Mouse (Mus musculus): ENCODE data around the gene Tnfsf14.
A peak's percentile ranks its signal among the peaks of the same experiment; 100 is the strongest.

Tnfsf14 gene

DNA sequence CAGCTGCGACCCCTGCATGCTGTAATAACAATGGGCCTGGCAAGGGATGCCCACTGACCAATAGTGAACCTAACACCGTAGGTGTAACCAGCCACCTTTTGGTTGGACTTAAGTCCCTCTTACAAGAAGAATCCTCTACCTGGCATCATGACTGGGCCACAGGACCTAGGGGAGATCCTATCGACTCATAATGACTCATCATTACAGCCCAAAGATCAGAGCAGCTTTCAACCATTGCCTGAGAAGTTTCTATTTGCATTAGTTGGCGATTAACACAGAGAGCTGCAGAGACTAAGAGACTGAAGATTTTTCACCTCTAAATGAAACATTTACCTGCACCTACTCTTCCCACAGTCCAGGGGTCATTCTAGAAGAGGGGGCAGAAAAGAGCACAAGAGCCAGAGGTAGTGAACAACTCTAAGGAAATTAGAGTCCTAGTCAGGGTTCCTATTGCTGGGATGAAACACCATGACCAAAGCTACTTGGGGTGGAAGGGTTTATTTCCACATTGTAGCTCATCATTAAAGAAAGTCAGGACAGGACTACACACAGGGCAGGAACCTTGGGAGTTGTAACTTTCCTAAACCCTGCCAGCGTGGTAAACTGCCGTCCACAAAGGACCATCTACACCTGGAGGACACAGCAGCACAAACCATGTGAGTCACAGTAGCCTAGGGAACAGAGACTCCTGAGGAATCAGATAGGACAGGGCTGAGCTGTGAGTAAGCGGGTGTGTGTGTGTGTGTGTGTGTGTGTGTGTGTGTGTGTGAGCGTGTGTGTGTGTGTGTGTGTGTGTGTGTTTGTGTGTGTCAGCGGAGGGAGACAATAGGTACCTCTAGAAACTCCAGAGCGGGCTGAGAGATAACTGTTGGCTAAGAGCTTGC, 8.1 kb upstream of the Tnfsf14 start:
- no peak for DNase-seq (ENCODE audit: low spot score)

DNA sequence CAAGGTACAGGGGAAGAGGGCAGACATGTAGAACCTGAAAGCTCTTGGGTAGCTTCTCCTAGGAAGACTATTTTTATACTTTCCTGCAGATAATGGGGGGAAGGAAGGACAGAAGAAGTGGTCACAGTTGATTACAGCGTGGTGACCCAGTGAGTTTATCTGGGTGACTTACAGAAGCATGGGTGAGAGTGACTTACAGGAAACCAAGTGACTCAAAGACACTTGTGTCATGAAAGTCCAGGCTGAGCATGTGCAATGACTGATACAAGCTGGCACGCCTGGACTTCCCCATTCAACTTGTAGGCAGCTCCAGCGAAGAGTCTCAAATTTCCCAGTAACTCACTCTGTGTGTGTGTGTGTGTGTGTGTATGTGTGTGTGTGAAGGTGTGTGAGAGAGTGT, 4.3 kb upstream of the Tnfsf14 start:
- DNase-seq (ENCODE audit: low spot score): no peak

DNA sequence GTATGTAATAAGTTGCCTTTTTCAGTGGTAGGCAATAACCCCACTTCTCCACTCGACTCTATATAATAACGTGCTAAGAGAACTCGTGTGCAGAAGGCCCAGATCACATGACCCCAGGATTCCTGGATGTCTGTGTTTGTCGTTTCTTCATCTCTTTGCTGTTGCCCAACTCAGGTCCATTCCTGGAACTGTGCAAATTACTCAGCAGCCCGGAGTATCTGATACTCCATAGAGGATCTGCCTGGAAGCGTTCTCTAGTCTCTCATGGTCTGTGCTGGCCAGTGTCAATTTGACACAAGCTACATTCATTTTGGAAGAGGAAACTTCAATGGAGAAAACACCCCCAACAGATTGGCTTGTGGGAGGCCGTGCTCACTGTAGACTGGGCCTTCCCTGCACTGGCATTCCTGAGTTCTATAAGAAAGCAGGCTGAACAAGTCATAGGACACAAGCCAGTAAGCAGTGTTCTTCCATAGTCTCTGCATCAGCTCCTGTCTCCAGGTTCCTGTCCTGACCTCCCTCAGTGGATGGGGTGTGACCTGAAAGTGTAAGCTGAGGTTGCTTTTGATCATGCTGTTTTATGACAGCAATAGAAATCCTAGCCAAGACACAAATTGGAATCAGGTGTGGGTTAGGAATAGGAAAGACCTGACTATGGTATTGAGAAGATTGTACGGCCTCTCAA, 1.5 kb upstream of the Tnfsf14 start:
- DNase-seq (ENCODE audit: low spot score): no peak

DNA sequence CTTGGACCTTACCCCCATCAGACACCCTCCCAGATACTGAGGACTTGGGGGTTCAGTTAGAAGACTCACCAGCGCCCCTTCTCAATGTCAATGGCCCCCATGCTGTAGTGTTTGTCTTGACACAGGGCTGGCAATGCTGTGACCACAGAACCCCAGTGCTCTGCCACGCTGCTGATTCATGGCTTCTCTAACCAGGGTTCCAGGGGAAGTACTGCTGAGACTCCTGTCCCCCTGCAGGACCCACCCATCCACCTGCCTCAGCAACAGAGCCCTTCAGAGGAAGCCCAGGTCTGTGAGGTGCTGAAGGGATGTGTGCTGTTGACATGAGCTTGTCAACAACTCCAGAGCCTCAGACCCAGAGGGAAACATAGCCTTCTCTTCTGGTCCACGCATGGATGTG, 794 bp upstream of the Tnfsf14 start:
- no peak for DNase-seq (ENCODE audit: low spot score)

DNA sequence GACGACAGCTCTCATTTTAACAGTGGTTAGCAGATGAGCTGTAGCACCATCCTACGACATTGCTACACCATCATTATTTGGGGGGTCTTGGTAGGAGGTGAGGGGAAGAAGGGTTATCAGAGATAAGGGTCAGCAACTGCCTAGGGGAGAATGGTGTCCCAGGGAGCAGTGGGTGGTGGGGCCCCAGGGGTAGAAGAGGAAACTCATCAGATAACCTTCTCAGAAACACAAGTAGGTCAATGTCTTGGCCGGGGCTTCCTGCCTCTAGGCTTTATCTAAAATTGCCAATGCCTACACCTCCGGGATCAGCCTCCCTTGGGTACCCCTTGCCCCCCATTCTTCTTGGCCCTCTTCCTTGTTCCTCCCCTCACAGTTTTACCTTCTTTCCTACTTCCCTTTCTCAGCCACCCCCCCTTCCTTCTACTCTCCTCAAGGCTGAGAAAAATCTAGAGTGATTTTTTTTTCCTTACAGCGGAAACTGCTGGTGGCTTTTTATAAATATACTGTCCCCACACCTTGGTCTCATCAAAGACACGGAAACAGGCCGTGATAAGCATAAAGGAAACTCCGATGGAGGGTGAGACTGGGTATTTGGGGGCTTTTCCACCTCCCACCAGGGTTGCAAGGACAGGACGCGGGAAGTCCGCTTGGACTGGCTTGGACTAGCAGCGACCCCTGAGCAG, 5.3 kb downstream of the Tnfsf14 start:
- no peak for DNase-seq (ENCODE audit: low spot score)

DNA sequence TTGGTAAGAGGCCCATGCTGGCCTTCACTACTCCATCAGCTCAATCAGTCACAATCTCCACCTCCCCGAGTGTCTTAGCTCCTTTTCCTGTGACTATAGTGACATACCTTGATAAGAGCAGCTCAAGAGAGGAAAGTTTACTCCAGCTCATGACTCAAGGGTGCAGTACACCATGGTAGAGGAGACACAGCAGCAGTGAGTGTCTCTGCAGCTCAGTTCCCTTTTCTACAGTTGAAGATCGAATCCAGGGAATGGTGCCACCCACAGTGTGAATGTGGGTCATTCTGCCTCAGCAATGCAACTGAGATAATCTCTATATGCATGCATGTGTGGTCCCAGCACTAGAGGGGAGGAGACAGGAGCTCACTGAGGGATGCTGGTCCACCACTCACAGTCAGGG, 8.3 kb downstream of the Tnfsf14 start:
- no peak for DNase-seq (ENCODE audit: low spot score)

DNA sequence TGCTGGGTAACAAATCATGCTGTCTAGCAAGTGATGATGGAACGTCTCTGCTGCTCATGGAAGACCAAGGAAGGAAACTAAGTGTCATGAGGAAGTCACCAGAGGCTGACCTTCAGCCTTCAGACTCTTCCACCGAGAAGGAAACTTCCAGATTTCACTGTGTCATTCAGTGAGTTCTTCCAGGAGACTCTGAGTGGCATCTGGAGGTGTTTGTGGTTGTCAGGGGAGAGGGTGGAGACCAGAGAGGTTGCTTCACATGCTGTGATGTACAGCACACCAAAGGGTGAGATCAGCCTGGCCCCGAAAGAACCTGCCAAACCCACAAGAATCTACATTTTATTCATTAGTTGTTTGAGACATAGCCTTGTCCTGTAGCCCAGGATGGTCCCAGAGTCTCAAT, 11.1 kb downstream of the Tnfsf14 start:
- DNase-seq (ENCODE audit: low spot score): no peak

DNA sequence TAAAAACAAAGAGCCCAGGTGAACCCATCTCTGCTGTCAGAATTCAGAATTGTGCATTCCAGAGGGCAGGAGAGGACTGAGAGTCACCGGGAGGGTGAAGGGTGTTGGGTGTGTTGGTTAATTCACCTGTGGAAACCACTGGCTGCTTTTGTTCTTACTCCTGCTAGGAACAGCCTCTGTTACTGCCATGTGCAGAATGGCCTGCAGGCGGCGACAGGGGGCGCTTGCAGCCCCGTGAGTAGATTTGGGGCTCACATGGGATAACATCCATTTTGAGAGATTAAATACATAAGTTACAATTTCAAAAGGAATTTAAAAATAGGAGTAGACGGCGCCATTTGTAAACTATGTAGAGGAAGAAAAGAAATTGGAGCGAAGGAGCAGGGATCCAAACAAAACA, 13.6 kb downstream of the Tnfsf14 start:
- no peak for DNase-seq (ENCODE audit: low spot score)

DNA sequence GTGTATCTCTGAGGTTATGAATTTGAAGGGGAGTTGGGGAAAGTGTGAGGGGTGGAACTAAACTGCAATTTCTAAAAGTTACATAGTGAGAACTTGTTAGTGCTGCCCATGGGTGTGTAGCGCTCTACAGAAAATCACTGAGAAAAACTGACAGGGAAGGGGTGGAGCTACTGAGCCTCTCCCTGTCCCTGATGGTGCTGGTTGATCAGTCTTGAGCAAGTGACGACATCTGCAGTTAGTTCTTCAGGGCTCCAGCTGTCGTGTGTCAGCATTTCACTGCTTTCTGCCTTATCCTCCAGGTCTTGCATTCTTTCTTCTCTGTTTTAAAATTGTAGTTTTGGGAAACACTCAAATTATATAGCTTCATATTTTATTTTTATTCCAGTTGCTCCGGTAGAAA, 20.6 kb downstream of the Tnfsf14 start:
- no peak for DNase-seq (ENCODE audit: low spot score)

DNA sequence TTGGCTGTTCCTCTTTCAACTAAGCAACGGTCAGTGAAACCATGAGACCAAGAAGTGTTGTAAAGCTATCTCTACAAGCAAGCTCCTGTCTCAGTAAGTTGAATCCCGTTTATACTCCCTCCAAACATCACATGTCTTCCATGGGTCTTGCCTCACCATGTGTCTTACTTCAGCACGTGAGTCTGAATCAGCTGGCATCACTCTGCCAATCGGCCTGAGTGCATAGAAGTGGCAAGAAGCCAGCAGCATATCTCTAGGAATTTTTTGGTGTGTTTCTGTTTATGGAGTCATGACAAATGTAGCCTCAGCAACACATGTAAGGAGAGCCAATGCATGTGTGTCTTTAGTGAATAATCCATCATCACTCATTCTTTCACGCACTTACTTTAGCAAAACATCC, 21.6 kb downstream of the Tnfsf14 start:
- no peak for DNase-seq (ENCODE audit: low spot score)

DNA sequence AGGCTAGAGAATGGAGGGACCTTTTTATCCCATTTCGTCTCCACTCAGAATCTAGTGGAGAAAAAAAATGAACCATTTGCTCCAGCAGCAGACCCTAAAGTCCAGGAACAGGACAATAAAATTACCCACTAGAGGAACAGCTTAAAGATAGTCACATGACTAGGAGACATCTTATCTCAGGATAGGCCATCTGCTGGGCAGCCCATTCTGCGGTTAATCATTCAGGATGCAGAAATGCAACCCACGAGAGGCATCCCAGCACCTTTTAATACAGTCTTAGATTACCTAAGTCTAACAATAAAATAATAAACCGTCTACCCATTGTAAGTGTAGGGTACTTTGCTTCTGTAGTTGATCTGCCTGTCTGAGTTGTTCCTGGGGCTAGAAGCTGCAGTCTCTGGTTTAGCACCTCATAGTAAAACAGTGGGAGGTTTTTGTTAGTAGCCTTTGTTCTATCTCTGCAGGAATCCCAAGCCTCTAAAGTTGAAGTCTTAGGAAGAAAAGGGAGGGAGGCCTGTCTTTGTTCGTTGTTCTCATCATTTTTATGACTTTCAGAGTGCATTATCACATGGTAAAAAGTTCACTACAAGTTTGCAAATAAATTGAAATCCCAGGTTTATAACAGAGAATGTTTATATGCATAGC, 23.2 kb downstream of the Tnfsf14 start:
- no peak for DNase-seq (ENCODE audit: low spot score)

DNA sequence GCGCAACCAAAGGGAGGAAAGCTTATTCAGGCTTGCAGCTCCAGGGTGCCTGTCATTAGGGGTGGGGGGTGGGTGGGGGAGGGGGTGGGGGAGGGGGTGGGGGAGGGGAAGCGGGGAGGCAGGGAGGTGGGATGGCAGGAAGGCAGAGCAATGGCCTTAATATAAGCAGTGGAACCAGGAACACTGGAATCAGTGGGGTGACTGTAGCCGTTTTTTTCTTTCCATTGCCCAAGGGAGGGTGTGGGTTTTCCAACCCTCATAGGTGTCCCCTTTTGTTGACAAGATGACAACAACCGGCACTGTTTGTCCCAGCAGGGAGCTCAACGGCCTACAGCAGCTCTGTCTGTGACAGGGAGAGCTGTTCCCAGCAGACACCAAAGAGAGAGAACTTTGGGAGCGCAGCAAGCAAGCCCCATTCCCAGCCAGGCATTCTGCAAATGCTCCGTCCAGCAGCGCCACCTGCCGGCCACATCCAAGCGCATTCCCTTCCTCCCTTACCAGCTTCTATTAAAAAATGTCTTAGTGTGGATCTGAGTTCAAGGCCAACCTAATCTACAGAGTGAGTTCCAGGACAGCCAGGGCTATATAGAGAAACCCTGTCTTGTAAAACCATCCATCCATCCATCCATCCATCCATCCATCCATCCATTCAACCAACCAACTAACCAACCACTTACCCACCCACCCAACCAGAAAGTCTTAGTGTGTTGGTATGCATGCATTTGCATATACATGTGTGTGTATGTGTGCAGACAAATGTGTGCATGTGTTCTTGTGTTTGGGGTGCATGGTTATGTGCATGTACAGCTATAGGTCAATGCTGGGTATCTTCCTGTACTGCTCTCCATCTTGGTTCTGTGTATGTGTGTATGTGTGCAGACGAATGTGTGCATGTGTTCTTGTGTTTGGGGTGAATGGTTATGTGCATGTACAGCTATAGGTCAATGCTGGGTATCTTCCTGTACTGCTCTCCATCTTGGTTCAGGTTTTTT, 26.9 kb downstream of the Tnfsf14 start:
- DNase-seq (ENCODE audit: low spot score): peak; percentile 84

DNA sequence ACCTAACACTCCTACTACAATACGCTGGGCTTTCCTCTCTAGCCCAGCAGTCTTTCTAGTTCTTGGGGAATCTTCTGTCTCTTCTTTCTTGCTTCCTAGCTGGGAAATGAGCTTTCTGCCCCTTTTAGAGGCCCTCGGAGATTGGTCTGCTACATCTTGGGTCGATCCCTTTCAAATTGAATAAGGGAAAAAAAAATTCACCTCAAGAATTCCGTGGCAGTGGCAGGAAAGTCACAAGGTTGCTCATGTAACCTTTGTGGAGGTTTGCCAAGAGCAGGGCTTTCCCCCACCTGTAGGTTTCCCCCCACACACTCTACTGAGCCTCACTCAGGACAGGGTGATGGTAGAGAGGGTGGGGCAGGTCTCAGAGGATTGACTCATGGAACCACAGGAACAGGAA, 40.2 kb downstream of the Tnfsf14 start:
- no peak for DNase-seq (ENCODE audit: low spot score)

DNA sequence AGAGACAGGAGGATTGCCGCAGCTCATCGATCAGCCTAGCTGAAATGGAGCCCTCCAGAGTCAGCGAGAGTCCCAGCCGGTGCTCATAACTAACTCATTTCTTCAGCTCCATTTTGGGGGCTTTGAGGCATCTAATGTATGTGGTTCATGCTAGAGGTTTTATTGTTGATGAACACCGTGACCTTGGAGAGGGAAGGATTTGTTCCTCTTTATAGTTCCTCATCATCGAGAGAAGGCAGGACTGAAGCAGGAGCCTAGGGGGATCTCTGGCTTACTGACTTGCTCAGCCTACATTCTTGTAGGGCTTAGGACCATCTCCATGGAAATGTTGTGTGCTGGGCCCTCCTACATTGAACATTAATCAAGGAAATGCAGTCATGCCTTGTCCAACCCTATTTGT, 41.0 kb downstream of the Tnfsf14 start:
- DNase-seq (ENCODE audit: low spot score): no peak

DNA sequence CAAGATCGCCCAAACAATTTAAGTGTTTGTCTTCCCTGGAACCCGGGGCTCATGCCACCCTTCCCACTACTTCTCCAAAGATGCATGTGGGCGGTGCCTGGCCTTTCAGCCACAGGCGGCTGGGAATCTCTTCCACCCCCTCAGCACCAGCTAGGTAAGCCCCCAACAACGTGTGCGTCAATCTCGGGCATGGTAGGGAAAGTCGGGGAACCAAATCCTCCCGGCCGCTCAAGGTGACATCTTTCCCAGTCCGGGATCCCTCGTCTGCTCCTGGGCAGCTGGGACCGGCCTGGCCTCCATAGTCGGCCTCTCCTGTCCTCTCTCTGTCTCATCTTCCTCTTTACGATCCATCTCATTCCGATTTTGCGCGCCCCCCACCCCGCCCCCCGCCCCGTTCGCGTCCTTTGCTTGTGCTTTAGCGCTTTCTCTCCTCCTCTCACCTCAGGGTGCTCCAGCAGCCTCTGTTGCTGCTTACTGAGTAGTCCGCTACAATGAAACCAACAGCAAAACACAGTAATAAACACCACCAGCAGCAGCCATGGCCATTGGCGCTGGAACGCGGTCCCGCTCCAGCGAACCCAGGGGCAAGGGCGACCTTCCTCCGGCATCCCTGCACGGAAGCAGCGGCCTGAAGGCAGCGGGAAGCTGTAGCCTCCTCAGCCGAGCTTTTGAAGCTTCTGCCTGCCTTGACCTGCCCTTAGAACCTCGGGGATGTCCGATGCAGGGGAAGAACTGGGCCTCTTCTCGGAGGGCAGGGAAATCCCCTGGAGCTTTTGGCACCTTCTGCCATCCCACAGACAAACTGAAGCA, 44.8 kb downstream of the Tnfsf14 start, which contains the start of gene Cd70:
Gene Cd70 (minus strand): TSS at position 784 of the 810 bp plus-strand sequence.
- DNase-seq (ENCODE audit: low spot score): no peak

DNA sequence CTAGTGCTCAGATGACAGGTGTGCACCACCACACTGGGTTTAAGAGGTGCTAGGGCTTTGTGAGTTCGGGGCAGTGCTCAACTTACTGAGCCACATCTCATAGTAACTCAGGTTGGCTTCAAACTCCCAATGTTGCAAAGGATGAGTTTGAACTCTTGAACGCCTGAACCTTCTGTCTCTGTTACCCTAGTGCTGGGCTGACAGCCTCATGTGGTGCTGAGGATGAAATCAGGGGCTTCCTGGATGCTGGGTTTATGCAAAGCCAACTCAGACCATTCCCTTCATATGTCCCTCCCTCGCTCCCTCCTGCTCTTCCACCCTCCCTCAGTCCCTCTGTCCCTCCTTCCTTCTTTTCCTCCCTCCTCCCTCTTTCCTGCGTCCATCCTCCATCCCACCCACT, 45.6 kb downstream of the Tnfsf14 start:
- DNase-seq (ENCODE audit: low spot score): no peak

DNA sequence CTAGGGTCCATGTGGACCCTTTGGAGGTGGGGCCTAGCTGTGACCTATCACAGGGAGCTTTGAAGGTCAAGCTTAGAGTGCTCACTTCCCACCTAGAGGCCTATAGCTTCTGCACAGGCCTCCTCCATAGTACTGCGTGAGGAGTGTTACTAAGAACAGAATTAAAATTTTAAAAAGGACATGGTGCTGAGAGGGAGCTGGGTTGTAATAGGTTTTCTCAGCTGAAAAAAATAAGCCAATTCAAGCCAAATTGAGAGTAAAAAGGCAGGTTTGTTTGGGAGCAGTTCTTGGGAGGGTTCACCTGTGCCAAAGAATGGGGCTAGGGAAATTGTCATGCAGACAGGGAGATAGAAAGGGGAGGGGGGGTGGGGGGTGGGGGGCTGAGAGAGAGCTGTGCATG, 48.9 kb downstream of the Tnfsf14 start:
- DNase-seq (ENCODE audit: low spot score): no peak

DNA sequence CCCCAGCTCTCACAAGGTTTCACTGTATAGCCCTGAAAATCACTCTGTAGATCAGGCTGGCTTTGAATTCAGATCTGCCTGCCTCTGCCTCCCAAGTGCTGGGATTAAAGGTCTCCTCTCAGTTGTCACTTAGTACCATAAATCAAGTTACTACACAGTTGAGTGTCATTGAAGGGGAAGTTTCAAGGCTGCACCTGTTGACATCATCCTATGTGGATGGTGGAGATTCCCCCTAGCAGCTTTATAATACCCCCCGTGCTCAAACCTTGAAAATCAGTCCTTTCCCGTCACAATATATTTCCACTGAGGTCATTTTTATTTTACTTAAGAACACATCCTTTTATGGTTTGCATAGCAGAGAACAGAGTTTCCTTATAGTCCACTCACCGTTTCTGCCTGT, 50.3 kb downstream of the Tnfsf14 start:
- DNase-seq (ENCODE audit: low spot score): no peak

DNA sequence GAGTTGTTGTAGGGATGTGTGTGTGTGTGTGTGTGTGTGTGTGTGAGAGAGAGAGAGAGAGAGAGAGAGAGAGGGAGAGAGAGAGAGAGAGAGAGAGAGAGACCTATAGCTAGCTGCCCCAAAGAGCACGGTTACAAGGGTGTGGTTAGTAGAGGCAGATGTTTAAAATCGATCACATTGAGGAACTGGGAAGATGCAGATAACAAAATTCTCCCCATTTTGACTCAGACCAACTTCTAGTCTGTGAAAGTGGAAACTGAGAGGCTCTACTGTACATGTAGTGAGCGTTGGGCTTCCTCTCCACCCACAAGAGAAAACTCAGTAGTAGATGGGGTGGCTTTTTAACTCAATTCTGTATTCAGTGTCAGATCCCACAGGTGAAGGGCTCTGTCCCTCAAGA, 54.3 kb downstream of the Tnfsf14 start:
- DNase-seq (ENCODE audit: low spot score): no peak

Measured in lung, postnatal 25 days (tissue).